19 mouse cellular contexts compared by ENCODE assay signal in the genomic region with DNA sequence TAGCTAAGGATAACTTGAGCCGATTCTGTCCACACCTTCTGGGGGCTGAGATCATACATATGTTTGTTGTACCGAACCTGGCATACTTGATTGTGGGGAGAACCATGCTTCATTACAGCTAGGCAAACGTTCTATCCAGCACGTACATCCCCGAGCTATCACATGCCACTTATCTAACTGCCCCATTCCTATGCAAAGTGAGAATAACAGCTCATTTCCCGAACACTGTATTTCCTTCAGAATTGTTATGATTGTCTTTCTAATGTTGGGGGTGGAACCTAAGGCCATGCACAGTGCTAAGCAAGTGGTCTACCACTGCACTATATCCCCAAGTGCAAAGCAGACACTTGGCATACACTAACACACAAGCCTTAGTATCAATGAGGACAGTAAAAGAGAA.
"Had no signal": no experiment of that assay in that cellular context is flagged by ENCODE, and none has a peak within 500 bp of the region (broad histone marks: within the 10 kb centered on the region; RNA-seq: fewer than 3 reads in every experiment).

No protein-coding gene starts in this region.

- H3K27me3 ChIP-seq: lung, embryonic 15.5 days; megakaryocyte, embryonic 14.5 days; midbrain, embryonic 13.5 days; midbrain, embryonic 15.5 days; neural tube, embryonic 13.5 days; neural tube, embryonic 15.5 days had no signal

- H3K27ac ChIP-seq: lung, embryonic 15.5 days; macrophage; midbrain, embryonic 13.5 days; midbrain, embryonic 15.5 days; neural tube, embryonic 13.5 days; neural tube, embryonic 15.5 days had no signal

- H3K4me3 ChIP-seq: lung, embryonic 15.5 days; megakaryocyte, embryonic 14.5 days; midbrain, embryonic 13.5 days; midbrain, embryonic 15.5 days; neural tube, embryonic 13.5 days; neural tube, embryonic 15.5 days had no signal

- H3K4me1 ChIP-seq: lung, embryonic 15.5 days; midbrain, embryonic 13.5 days; midbrain, embryonic 15.5 days; neural tube, embryonic 13.5 days; neural tube, embryonic 15.5 days had no signal

- H3K9me3 ChIP-seq: lung, embryonic 15.5 days; megakaryocyte, embryonic 14.5 days; midbrain, embryonic 13.5 days; midbrain, embryonic 15.5 days; neural tube, embryonic 13.5 days; neural tube, embryonic 15.5 days had no signal

- H3K4me2 ChIP-seq: lung, embryonic 15.5 days; midbrain, embryonic 11.5 days; midbrain, embryonic 13.5 days; midbrain, embryonic 15.5 days; neural tube, embryonic 13.5 days; neural tube, embryonic 15.5 days had no signal

- DNase-seq: lung, adult 2 months; lung, postnatal 14 days; lung, postnatal 36 days; retina, postnatal 1 day; right cerebral cortex, adult 18-20 months; right cerebral cortex, postnatal 25 days; right cerebral cortex, postnatal 4 days; spleen, adult 18-20 months; thymus, adult 18-20 months; thymus, postnatal 14 days; thymus, postnatal 36 days had no signal

- H3K9ac ChIP-seq: lung, embryonic 15.5 days; midbrain, embryonic 13.5 days; midbrain, embryonic 15.5 days; neural tube, embryonic 13.5 days; neural tube, embryonic 15.5 days had no signal
